Mouse (Mus musculus): ENCODE measurements at regions not wholly inside any gene's neighbourhood (a gene's known extent, or its start where the extent isn't known, plus 50 kb on each side); places are given as distances from the start of the nearest gene placed in this dataset.

- DNase-seq = no peak
Observed at GRCm38 (mm10) chr14:106190721-106191120, 84.7 kb downstream of the Trim52 start.

DNA sequence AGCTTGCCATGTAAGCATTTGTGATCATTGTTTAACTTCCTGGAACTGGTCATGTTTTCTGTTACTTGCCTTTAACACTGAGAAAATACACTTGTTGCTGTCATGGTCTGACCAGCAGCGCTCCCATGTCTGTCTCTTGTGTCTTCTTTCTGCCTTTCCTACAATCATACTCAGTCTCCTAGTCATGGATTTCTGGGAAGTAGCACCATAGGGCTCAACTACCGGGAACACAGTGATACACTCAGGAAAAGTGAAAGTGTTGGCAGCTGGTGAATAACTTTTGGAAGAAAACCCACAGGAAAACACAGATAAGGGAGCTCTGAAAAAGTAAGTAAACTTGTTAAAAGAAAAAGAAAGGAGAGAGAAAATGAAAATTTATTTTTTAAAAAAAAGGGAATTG lies 87.6 kb downstream of the Trim52 start:
- DNase-seq = no peak

DNA sequence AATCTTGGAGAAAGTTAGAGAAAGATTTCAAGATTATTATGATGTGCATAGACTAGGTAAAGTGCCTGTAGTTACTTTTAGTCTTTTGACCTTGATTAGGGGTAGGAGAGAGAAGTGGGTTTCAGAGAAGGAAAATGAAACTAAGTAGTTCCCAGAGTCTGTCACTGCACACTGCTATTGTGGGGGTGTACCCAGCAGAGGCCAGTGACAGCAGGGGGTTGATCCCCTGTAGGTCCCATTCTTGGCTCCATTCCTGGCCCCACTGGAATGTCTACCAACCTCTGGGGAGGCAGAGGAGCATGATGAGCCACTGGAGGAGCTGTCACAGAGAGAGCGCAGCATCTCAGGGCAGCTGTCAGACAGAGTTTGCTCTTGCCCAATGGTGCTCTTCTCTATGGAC lies 88.1 kb downstream of the Trim52 start:
- no peak for DNase-seq

DNA sequence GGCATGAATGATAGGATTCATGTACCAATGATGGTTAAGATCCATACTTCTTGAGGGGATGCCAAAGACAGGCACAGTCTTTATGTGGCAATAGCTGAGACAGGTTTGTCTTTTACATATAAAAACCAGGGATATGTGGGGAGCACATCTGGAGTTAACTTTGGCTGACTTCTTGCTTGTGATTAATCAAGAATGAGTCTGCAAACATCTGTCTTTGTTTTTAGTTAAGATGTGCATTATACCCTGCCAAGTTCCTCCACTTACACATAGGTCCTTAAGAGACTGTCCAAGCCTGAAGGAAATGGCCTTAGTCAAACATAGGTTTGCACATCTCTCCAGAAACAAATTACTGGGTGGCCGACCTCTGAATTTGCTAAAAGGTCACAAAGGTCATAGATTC lies 91.8 kb downstream of the Trim52 start:
- no peak for DNase-seq

- DNase-seq = no peak
Observed at GRCm38 (mm10) chr14:106199109-106199508, 93.1 kb downstream of the Trim52 start.

GRCm38 (mm10) chr14:106199536-106200319 lies 93.7 kb downstream of the Trim52 start:
- no peak for DNase-seq

DNA sequence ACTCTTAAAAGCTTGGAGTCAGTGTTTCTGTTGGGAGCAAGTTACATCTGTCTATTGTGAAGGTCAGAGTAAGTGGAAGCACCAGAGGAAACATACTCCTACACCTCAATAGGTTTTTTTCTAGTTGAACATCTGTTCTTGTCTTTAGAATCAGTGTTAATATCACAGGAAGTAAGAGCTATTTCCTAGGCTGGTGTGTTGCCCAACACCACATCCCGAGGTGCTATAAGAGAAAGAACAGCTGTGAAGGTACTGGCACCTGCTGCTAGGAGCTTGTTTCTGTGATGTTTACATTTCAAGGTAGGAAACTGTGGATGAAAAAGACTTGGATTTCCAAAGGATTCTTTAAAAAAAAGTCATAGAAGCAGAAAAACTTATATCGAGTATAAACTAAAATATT lies 105.1 kb downstream of the Trim52 start:
- DNase-seq = no peak

GRCm38 (mm10) chr14:106217681-106218080 lies 111.7 kb downstream of the Trim52 start:
- DNase-seq = no peak

- DNase-seq = no peak
Observed at GRCm38 (mm10) chr14:106219293-106219797, 113.3 kb downstream of the Trim52 start.

GRCm38 (mm10) chr14:106225401-106225800 lies 119.4 kb downstream of the Trim52 start:
- no peak for DNase-seq

- DNase-seq = no peak
Observed at GRCm38 (mm10) chr14:106241721-106242405, 135.9 kb downstream of the Trim52 start.

DNA sequence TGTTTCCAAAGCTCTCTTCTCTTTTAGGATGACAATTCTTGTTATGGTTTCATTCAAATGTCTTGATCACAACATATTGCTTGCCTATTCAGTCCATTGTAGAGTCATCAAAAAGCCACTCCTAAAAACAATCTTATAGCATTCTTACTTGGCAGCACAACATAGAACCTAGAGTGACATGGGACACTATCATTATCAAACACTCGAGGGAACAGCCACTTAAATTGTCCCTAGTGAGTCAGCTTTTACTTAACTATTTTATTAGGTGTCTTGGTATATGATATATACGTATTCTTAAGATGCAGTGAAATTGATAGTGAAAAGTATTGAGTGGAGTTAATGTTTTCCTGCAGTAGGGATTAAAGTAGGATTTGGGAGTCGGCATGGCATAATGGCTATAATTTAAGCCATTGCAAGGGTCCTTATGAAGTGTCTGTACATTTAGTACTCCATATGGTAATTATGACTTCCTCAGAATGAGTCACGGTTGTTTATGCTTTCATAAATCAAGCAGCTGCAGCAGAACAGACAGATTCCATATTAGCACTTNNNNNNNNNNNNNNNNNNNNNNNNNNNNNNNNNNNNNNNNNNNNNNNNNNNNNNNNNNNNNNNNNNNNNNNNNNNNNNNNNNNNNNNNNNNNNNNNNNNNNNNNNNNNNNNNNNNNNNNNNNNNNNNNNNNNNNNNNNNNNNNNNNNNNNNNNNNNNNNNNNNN lies 153.6 kb downstream of the Trim52 start:
- no peak for DNase-seq

DNA sequence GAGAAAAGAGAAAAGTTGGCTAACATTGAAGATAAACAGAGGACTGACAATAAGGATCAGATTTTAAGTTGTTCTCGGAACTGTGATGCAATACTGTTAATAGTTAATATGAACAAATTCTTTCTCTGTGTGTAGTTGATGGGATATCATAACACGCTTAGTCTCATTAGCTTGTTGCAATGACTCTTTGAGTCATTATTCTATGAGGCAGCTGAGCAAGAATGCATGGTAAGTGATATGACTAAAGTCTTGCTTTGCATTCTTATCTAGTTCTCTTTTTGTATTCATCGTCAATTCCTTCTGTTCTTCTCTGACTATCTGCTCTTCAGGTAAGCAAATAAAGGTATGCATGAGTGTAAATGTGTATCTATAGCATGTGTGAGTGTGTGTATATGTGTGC lies 159.3 kb downstream of the Trim52 start:
- DNase-seq = no peak

DNA sequence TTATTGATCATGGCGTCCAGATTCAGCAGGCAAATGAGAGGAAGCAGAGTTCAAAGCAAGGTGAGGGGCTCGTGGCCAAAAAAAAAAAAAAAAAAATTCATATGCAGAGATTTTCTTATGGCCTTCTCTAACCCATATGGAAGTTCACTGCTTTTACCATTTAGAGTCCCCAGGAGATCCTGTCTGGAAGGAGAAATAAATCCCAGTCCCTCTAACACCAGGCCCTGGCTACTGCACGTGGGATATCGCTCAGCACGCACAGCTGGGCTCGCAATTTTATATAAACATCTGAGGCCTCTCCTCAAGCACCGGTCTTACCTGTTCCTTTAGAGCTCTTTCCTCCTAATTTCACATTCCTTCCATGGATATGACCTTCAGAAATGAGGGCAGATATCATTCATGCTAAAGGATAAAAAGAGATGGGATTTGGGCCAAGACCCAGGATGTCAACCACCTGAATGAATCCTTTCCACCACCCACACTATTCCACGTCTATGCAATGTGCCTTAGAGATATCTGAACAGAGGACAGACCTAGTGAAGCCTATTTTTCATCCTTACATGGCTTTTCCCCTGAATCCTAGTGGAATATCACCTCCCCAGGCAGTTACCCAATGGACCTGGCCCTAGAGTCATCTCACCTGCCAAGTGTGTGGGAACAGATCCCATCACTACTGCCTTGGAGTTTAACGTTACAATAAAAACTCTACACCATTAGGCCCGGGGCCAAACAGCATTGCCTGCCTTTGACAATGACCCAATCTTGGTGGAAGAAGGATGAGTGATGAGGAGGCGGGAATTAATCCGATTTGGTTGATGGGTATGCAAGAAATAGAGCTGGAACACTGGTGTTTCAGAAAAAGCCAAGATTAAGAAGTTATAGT lies 161.9 kb downstream of the Trim52 start:
- DNase-seq = no peak

DNA sequence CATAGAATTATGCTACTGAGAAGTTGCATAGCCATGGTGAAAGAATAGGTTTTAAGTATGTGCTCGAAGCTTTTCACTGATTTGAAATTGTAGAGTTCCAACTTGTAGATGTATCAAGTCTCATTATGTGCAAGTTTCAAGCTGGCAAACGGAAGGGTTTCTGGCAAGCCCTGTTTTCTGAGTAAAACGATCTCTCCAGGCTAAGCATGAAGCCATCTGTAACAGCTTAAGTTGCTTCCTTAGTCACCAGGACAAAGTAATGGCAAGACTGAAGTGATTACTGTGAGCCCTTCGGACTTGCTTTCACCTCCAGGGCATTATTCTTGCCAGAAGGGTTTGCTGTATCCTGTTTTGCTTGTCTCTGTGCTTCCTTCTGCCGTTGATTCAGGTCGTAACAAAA lies 163.7 kb downstream of the Trim52 start:
- no peak for DNase-seq

DNA sequence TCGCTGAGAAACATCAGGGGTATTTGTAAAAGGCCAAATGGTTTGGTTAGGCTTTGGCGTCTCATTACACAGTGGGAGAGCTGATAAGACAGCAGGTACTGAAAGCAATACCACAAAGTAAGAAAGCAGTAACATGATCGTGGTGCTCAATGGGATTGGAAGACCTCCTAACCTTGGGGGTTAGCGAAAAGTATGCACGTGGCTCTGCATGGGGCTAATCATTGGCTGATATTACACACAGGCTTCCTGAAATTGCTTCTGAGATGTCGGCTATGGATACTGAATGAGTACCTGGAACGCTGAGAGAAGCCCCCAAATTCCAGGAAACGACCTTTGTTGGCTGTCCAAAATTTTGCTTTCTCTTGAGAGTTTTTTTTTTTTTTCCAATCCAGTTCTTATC lies 207.6 kb downstream of the Trim52 start:
- no peak for DNase-seq

GRCm38 (mm10) chr14:106314079-106314551 lies 208.1 kb downstream of the Trim52 start:
- no peak for DNase-seq

DNA sequence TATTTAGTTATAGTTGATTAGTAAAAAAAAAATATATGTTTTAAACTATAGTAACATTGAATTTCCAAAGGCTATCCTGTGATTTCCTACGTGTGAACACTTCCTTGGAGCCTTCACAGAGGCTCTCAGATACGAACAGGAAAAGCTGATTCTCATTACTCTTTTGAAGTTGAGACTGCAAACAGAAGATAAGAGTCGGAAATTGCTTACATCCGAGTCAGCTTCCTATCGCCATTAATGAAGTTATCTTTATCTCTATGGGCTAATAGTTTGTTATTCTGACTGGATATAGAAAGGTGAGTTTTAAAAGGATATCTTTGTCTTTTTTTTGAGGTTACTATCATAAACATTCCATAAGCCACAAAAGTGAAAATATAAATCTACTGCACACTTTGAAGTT lies 212.8 kb downstream of the Trim52 start:
- no peak for DNase-seq

GRCm38 (mm10) chr14:106327653-106328283 lies 221.8 kb downstream of the Trim52 start:
- DNase-seq = no peak

DNA sequence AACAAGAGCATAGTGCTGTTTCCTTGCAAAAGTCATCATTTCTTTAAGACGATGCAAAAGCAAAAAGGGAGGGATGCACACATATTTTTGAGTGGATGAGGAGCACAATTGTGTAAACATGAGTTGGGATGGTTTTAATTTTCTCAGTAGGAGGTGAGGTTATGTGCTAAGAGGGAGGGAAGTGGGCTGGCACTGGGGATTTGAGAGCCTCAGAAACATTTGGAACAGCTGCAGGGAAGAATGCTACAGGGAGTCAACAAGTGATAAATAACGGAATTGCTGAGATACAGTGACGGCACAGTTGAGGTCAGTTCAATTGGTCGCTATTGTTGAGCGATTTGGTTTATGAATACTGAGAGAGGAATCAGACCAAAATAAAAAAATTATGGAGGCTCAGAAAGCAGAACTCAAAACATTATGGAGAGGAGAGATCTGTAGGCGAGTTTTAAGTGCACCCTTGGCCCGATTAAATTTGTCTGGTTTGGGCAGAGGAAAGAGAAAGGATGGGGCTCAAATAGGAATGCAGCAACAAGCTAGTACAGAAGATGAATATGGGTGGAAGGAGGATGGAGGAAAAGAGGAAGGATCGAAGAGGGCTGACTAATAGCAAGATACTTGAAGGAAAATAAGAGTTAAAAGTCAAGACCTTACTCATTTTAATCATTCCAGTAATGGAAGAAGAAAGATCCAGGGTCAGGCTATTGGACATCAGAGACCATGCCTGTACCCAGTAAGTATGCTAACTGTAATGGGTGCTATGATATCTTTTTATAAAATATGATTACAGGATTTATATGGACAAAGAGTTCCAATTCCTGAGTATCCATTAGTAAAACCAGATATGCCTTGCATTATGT lies 259.0 kb downstream of the Trim52 start:
- DNase-seq = no peak

DNA sequence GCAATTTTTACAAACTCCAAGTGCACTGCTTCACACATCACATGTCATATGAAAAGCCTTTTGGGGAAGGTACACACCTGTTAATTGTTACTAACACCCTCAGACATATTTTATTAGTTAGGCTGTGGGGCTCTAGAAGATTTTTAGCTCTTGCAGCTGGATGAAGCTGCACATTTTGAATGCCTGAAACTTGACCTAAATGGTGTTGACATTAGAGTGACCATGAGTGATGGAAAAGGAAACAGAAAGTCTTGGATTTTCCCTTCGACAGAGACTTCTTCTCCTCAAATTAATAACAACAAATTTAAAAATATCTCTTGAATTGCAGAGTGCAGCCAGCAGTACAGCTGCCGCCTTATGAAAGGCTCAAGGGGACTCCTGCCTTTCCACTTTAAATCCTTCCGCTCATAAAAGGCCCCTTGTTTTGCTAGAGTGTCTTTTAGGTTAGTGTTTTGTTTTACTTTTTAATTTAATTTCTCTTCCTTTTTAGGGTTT lies 259.7 kb downstream of the Trim52 start:
- DNase-seq = no peak
